Mouse (Mus musculus) embryo, embryonic 9.5 days (tissue): ENCODE data around the gene Palm.

Experiments used
- DNase-seq: peaks from one replicate; pipeline ENCODE4 v3.0.0-alpha.2; 2017; ENCODE audit errors: extremely low spot score

The Palm gene

GRCm38 (mm10) chr10:79824413-79824812 is 31.0 kb downstream of the Palm start:
- no peak for DNase-seq

GRCm38 (mm10) chr10:79831583-79831982 is 38.2 kb downstream of the Palm start:
- no peak for DNase-seq

GRCm38 (mm10) chr10:79832026-79832785 is 38.8 kb downstream of the Palm start:
- no peak for DNase-seq

- DNase-seq: no peak
Observed at GRCm38 (mm10) chr10:79832786-79833181, 39.4 kb downstream of the Palm start.

GRCm38 (mm10) chr10:79834769-79835398 is 41.5 kb downstream of the Palm start:
- DNase-seq: peak; percentile 80

- no peak for DNase-seq
Observed at GRCm38 (mm10) chr10:79836918-79837317, 43.5 kb downstream of the Palm start.

GRCm38 (mm10) chr10:79838151-79838550 is 44.8 kb downstream of the Palm start:
- DNase-seq: no peak

GRCm38 (mm10) chr10:79840091-79840490 is 46.7 kb downstream of the Palm start:
- DNase-seq: no peak

- DNase-seq: peak; percentile 81
Observed at GRCm38 (mm10) chr10:79840644-79841551, 47.5 kb downstream of the Palm start.

- DNase-seq: no peak
Observed at GRCm38 (mm10) chr10:79842322-79842721, 49.0 kb downstream of the Palm start.

- no peak for DNase-seq
Observed at GRCm38 (mm10) chr10:79843476-79843875, 50.1 kb downstream of the Palm start.

- DNase-seq: no peak
Observed at GRCm38 (mm10) chr10:79846553-79846952, 53.2 kb downstream of the Palm start.

GRCm38 (mm10) chr10:79849941-79850628 is 56.7 kb downstream of the Palm start:
- DNase-seq: no peak

GRCm38 (mm10) chr10:79851653-79852052 is 58.3 kb downstream of the Palm start:
- no peak for DNase-seq

GRCm38 (mm10) chr10:79852107-79852789 is 58.9 kb downstream of the Palm start:
- DNase-seq: no peak

GRCm38 (mm10) chr10:79852827-79853226 is 59.5 kb downstream of the Palm start:
- no peak for DNase-seq

GRCm38 (mm10) chr10:79853392-79853791 is 60.0 kb downstream of the Palm start:
- peak; percentile 83 for DNase-seq

- peak; percentile 100 for DNase-seq
Observed at GRCm38 (mm10) chr10:79853860-79854795, 60.8 kb downstream of the Palm start, which contains the start of gene Ptbp1. Gene Ptbp1 (plus strand): TSS chr10:79854427.

- DNase-seq: peak; percentile 83
Observed at GRCm38 (mm10) chr10:79854801-79855541, 61.6 kb downstream of the Palm start.
